Mouse (Mus musculus) liver, postnatal 0 days (tissue): ENCODE data around the gene Pde4c.

ENCODE experiments used
- CTCF ChIP-seq: sonication (generic); IDR thresholded peaks from 2 replicates; pipeline ENCODE4 v1.5.1; 2016; ENCODE audit warnings: antibody characterized with exemption, low read depth
- EP300 ChIP-seq: IDR thresholded peaks from 2 replicates; pipeline ENCODE4 v1.6.1; 2016; ENCODE audit warnings: antibody characterized with exemption, low read depth, mild to moderate bottlenecking

- TF ChIP-seq EP300 (no peak), CTCF (peak; percentile 94)
Observed at GRCm38 (mm10) chr8:70763354-70763753, 39.8 kb downstream of the Pde4c start.
